ENCODE assay signal across 8 mouse cellular contexts in genomic region chr10:22154127-22154526, GRCm38 (mm10). TPM values are rescaled to one million over a fixed set of nuclear protein-coding genes. Genes with fewer than 3 reads are reported as not detected.
A peak's percentile ranks its signal among the peaks of the same experiment; 100 is the strongest.
DNase-seq lines count a peak whose midpoint lies in the region; ATAC-seq and TF ChIP-seq lines count a peak whose summit lies in the region.
"Not testable (repeated sequence)": the region's sequence is repeated elsewhere in the genome, so short reads cannot be mapped to it uniquely, and the experiment has no call there.

No protein-coding gene starts in this region.

- peaks cover 56% of the 10 kb centered on the region for H3K27me3 ChIP-seq in forebrain, embryonic 14.5 days (replicated peaks; ENCODE audit: control insufficient read depth, insufficient read depth, low read length)
- peaks cover 43% of the 10 kb centered on the region for H3K27me3 ChIP-seq in heart, embryonic 16.5 days (ENCODE audit: control insufficient read depth, insufficient read depth, low read length)
- H3K27me3 ChIP-seq in intestine, embryonic 15.5 days (replicated peaks): peaks cover 54% of the 10 kb centered on the region
- H3K27me3 ChIP-seq in limb, embryonic 14.5 days (ENCODE audit: control insufficient read depth, insufficient read depth, low read length): peaks cover 62% of the 10 kb centered on the region
- peaks cover 79% of the 10 kb centered on the region for H3K27me3 ChIP-seq in midbrain, embryonic 12.5 days

- not testable (repeated sequence) for H3K36me3 ChIP-seq in forebrain, embryonic 14.5 days (ENCODE audit: control insufficient read depth, insufficient read depth, low read length); heart, embryonic 16.5 days (ENCODE audit: control insufficient read depth, insufficient read depth); intestine, embryonic 15.5 days; limb, embryonic 14.5 days (ENCODE audit: control insufficient read depth, insufficient read depth, low read length); midbrain, embryonic 12.5 days

- H3K9me3 ChIP-seq in forebrain, embryonic 14.5 days (replicated peaks; ENCODE audit: control insufficient read depth, low read length); heart, embryonic 16.5 days (replicated peaks; ENCODE audit: control insufficient read depth, low read length); intestine, embryonic 15.5 days; limb, embryonic 14.5 days (ENCODE audit: control insufficient read depth, low read length); midbrain, embryonic 12.5 days: not testable (repeated sequence)

- not testable (repeated sequence) for ATAC-seq in forebrain, embryonic 14.5 days; heart, embryonic 16.5 days (replicated peaks; ENCODE audit: extremely low read depth, insufficient read depth, low FRiP score); intestine, embryonic 15.5 days; limb, embryonic 14.5 days (ENCODE audit: low FRiP score, low read depth)
- ATAC-seq in midbrain, embryonic 12.5 days (ENCODE audit: low FRiP score, low read depth): 0 out of 2 replicates have a peak, but pooled peaks have one; percentile 6

- H3K4me2 ChIP-seq in forebrain, embryonic 14.5 days (ENCODE audit: low read length): peak overlapping the region; percentile 51
- H3K4me2 ChIP-seq in heart, embryonic 16.5 days (ENCODE audit: low read depth, low read length): peak overlapping the region; percentile 62
- H3K4me2 ChIP-seq in intestine, embryonic 15.5 days (replicated peaks): peak overlapping the region; percentile 63
- H3K4me2 ChIP-seq in limb, embryonic 14.5 days (replicated peaks; ENCODE audit: low read depth, low read length, severe bottlenecking): peak overlapping the region; percentile 46
- H3K4me2 ChIP-seq in midbrain, embryonic 12.5 days (replicated peaks): peak overlapping the region; percentile 55

- not testable (repeated sequence) for H3K27ac ChIP-seq in forebrain, embryonic 14.5 days (ENCODE audit: low read depth, low read length); heart, embryonic 16.5 days (ENCODE audit: low read length); intestine, embryonic 15.5 days; limb, embryonic 14.5 days (replicated peaks; ENCODE audit: low read depth, low read length); midbrain, embryonic 12.5 days (replicated peaks)

- under 1% methylated on average over 38 of the region's 38 CpGs for WGBS in forebrain, embryonic 14.5 days
- WGBS in heart, embryonic 16.5 days: under 1% methylated on average over 38 of the region's 38 CpGs
- WGBS in intestine, embryonic 15.5 days: 0% methylated on average over 38 of the region's 38 CpGs
- under 1% methylated on average over 29 of the region's 38 CpGs for WGBS in limb, embryonic 14.5 days
- WGBS in midbrain, embryonic 12.5 days: under 1% methylated on average over 38 of the region's 38 CpGs

- not testable (repeated sequence) for H3K4me1 ChIP-seq in forebrain, embryonic 14.5 days (ENCODE audit: control insufficient read depth, insufficient read depth, low read length); limb, embryonic 14.5 days (ENCODE audit: control insufficient read depth, insufficient read depth, low read length)
- peaks cover 15% of the 10 kb centered on the region for H3K4me1 ChIP-seq in heart, embryonic 16.5 days (ENCODE audit: control insufficient read depth, insufficient read depth, low read length)
- peaks cover 22% of the 10 kb centered on the region for H3K4me1 ChIP-seq in intestine, embryonic 15.5 days (replicated peaks)
- H3K4me1 ChIP-seq in midbrain, embryonic 12.5 days: peaks cover 32% of the 10 kb centered on the region

- DNase-seq in B cell, adult 2 months: peak; percentile 49 to 58
- peak; percentile 70 for DNase-seq in embryo, embryonic 10 days (ENCODE audit: low spot score)
- DNase-seq in forebrain, embryonic 14.5 days (ENCODE audit: low spot score); limb, embryonic 14.5 days (ENCODE audit: low spot score): not testable (repeated sequence)
- peak; percentile 51 for DNase-seq in retina, postnatal 1 day

- not testable (repeated sequence) for H3K9ac ChIP-seq in forebrain, embryonic 14.5 days (ENCODE audit: low read length); heart, embryonic 16.5 days (ENCODE audit: low read length); intestine, embryonic 15.5 days; limb, embryonic 14.5 days (ENCODE audit: low read depth, low read length, severe bottlenecking)
- 0 out of 2 replicates have a peak overlapping the region, but pooled peaks have one; percentile 15 for H3K9ac ChIP-seq in midbrain, embryonic 12.5 days (replicated peaks)

- not testable (repeated sequence) for TF ChIP-seq POLR2A in limb, embryonic 14.5 days (IDR thresholded peaks at IDR 0.05; ENCODE audit: borderline replicate concordance, extremely low read depth, insufficient read depth, insufficient read length)

- H3K4me3 ChIP-seq in forebrain, embryonic 14.5 days (ENCODE audit: low read depth, low read length): peak overlapping the region; percentile 25
- H3K4me3 ChIP-seq in heart, embryonic 16.5 days (ENCODE audit: low read length): peak overlapping the region; percentile 40
- H3K4me3 ChIP-seq in intestine, embryonic 15.5 days (replicated peaks): peak overlapping the region; percentile 30
- peak overlapping the region; percentile 32 for H3K4me3 ChIP-seq in limb, embryonic 14.5 days (replicated peaks; ENCODE audit: low read length)
- H3K4me3 ChIP-seq in midbrain, embryonic 12.5 days: peak overlapping the region; percentile 44

RNA-seq across cellular contexts. Expression of gene Raet1e, which starts 4.2 kb away (rescaled TPM):
- 0.42 and 1.7 TPM in 2 replicates for polyA plus RNA-seq in forebrain, embryonic 14.5 days (2014; fragmentation: Nextera tagmentation; extraction: Ambion mirVana)
- 2.1 and 2.3 TPM in 2 replicates for polyA plus RNA-seq in heart, embryonic 16.5 days (2015; fragmentation: Nextera tagmentation; extraction: Ambion mirVana)
- polyA plus RNA-seq in intestine, embryonic 15.5 days (2015; fragmentation: Nextera tagmentation; extraction: Ambion mirVana): 4.0 and 5.7 TPM in 2 replicates
- 5.5 and 6.2 TPM in 2 replicates for polyA plus RNA-seq in limb, embryonic 14.5 days (2012; rRNA removed)
- 7.3 and 8.5 TPM in 2 replicates for polyA plus RNA-seq in limb, embryonic 14.5 days (2014; fragmentation: Nextera tagmentation; extraction: Ambion mirVana)
- 8.5 and 10.3 TPM in 2 replicates for polyA plus RNA-seq in midbrain, embryonic 12.5 days (2016; fragmentation: Nextera tagmentation; extraction: Ambion mirVana)

RNA-seq across cellular contexts. Expression of gene H60b, which starts 4.3 kb away (rescaled TPM):
- 0.32 TPM in 1 of 2 replicates, not detected in the other for polyA plus RNA-seq in forebrain, embryonic 14.5 days (2014; fragmentation: Nextera tagmentation; extraction: Ambion mirVana)
- polyA plus RNA-seq in heart, embryonic 16.5 days (2015; fragmentation: Nextera tagmentation; extraction: Ambion mirVana): 0.27 and 0.56 TPM in 2 replicates
- polyA plus RNA-seq in intestine, embryonic 15.5 days (2015; fragmentation: Nextera tagmentation; extraction: Ambion mirVana): 0.47 and 0.53 TPM in 2 replicates
- 0.85 and 1.3 TPM in 2 replicates for polyA plus RNA-seq in limb, embryonic 14.5 days (2012; rRNA removed)
- 0.68 and 1.2 TPM in 2 replicates for polyA plus RNA-seq in limb, embryonic 14.5 days (2014; fragmentation: Nextera tagmentation; extraction: Ambion mirVana)
- 1.7 and 1.9 TPM in 2 replicates for polyA plus RNA-seq in midbrain, embryonic 12.5 days (2016; fragmentation: Nextera tagmentation; extraction: Ambion mirVana)

RNA-seq across cellular contexts. Expression of gene E030030I06Rik, which starts 5.1 kb away (rescaled TPM):
- polyA plus RNA-seq in forebrain, embryonic 14.5 days (2014; fragmentation: Nextera tagmentation; extraction: Ambion mirVana): 5.0 and 6.5 TPM in 2 replicates
- polyA plus RNA-seq in heart, embryonic 16.5 days (2015; fragmentation: Nextera tagmentation; extraction: Ambion mirVana): 9.0 and 10.4 TPM in 2 replicates
- polyA plus RNA-seq in intestine, embryonic 15.5 days (2015; fragmentation: Nextera tagmentation; extraction: Ambion mirVana): 26.7 and 31.2 TPM in 2 replicates
- polyA plus RNA-seq in limb, embryonic 14.5 days (2012; rRNA removed): 10.6 and 12.3 TPM in 2 replicates
- 16.7 and 23.1 TPM in 2 replicates for polyA plus RNA-seq in limb, embryonic 14.5 days (2014; fragmentation: Nextera tagmentation; extraction: Ambion mirVana)
- 18.2 and 24.7 TPM in 2 replicates for polyA plus RNA-seq in midbrain, embryonic 12.5 days (2016; fragmentation: Nextera tagmentation; extraction: Ambion mirVana)
